Mouse (Mus musculus): ENCODE data around the gene Rhox2e.
"Not testable (repeated sequence)": the region's sequence is repeated elsewhere in the genome, so short reads cannot be mapped to it uniquely, and the experiment has no call there.

Rhox2e gene

GRCm38 (mm10) chrX:37530152-37530551 is at the start of gene Rhox2e:
Gene Rhox2e (plus strand): TSS chrX:37530452.
- not testable (repeated sequence) for DNase-seq (ENCODE audit: low read depth, low spot score)

- DNase-seq (ENCODE audit: low read depth, low spot score): not testable (repeated sequence)
These were observed 16.2 kb upstream of the Rhox2e start, which contains the start of gene Rhox4d for GRCm38 (mm10) chrX:37514059-37514458. Gene Rhox4d (plus strand): TSS chrX:37514359.

GRCm38 (mm10) chrX:37541719-37542118 is 11.5 kb downstream of the Rhox2e start, which contains the start of gene Rhox3e:
Gene Rhox3e (plus strand): TSS chrX:37542019.
- DNase-seq (ENCODE audit: low read depth, low spot score): not testable (repeated sequence)

- DNase-seq (ENCODE audit: low read depth, low spot score): not testable (repeated sequence)
These were observed 26.9 kb downstream of the Rhox2e start, which contains the start of gene Rhox4e for GRCm38 (mm10) chrX:37557112-37557511. Gene Rhox4e (plus strand): TSS chrX:37557412.

GRCm38 (mm10) chrX:37571105-37571504 is 40.9 kb downstream of the Rhox2e start, which contains the start of gene Rhox2f:
Gene Rhox2f (plus strand): TSS chrX:37571405.
- not testable (repeated sequence) for DNase-seq (ENCODE audit: low read depth, low spot score)

- DNase-seq (ENCODE audit: low read depth, low spot score): peak; percentile 1
These were observed 42.4 kb downstream of the Rhox2e start for GRCm38 (mm10) chrX:37572638-37573037.

- not testable (repeated sequence) for DNase-seq (ENCODE audit: low read depth, low spot score)
These were observed 50.4 kb downstream of the Rhox2e start, which contains the start of gene Rhox3f for GRCm38 (mm10) chrX:37580692-37581091. Gene Rhox3f (plus strand): TSS chrX:37580992.
